Comparison of ENCODE assay signal across 22 mouse cellular contexts in the genomic region with DNA sequence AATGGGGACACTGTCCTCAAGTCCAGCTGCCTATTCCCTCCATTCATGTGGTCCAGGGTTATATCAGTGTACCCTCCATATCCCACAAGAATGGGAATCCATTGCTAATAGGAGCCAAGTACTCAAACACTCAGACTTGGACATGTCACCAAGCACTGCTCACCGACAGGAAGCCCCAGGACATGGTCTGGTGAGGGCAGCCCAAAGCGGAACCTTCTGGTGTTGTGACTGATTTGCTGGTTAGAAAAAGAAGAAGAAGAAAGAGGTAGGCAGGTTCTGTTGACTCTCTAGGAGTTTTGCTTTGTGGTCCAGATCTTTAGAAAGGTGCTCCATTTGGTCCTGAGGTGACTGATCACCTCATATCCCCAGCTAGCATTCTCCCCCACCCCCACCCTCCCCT. TPM values are rescaled to one million over a fixed set of nuclear protein-coding genes. Genes with fewer than 3 reads are reported as not detected.
DNase-seq lines count a peak whose midpoint lies in the region; ATAC-seq lines count a peak whose summit lies in the region.
"Had no signal": no experiment of that assay in that cellular context is flagged by ENCODE, and none has a peak within 500 bp of the region (broad histone marks: within the 10 kb centered on the region; RNA-seq: fewer than 3 reads in every experiment).

No protein-coding gene starts in this region.

- peak; percentile 12 to 19 for DNase-seq in B cell, adult 2 months
- no peak for DNase-seq in testis, postnatal 14 days (ENCODE audit: low spot score)
- no peak for DNase-seq in spleen, postnatal 4 days (ENCODE audit: low spot score in 2 of 2)
- no peak for DNase-seq in cerebellum, postnatal 14 days
- DNase-seq: adrenal gland, postnatal 10 days; cerebellum, adult 11 months; cerebellum, adult 2 months; cerebellum, adult 9-11 months; cerebellum, postnatal 36 days; forebrain, postnatal 0 days; gastrocnemius, adult 2 months; gastrocnemius, postnatal 14 days; heart, adult 2 months had no signal

- ATAC-seq in granulocyte monocyte progenitor cell, adult 5-6 weeks (replicated peaks; ENCODE audit: poor library complexity, severe bottlenecking) = peak; percentile 36; the same call in 1 of the 2 replicates
- peak; percentile 55; the same call in 1 of the 2 replicates for ATAC-seq in neutrophil, adult 5-6 weeks (ENCODE audit: extremely low read depth, insufficient number of reproducible peaks, low FRiP score, poor library complexity, severe bottlenecking)
- ATAC-seq: Patski had no signal

RNA-seq across cellular contexts. Expression of a gene that starts 1.1 kb away (rescaled TPM):
- total RNA-seq in granulocyte monocyte progenitor cell, adult 5-6 weeks (2014; fragmentation: Nextera tagmentation) = not detected in 2 replicates
- total RNA-seq in granulocyte monocyte progenitor cell, adult 5-6 weeks (2017) = not detected in 2 replicates
- not detected in 2 replicates for total RNA-seq in neutrophil, adult 5-6 weeks (2017)
- total RNA-seq: adrenal gland, adult 18-20 months; adrenal gland, postnatal 10 days; forebrain, postnatal 0 days; G1E; heart, adult 2 months; heart, postnatal 25 days had no signal

RNA-seq across cellular contexts. Expression of a gene that starts 44.3 kb away (rescaled TPM):
- not detected in 2 replicates for total RNA-seq in granulocyte monocyte progenitor cell, adult 5-6 weeks (2014; fragmentation: Nextera tagmentation)
- not detected in 2 replicates for total RNA-seq in granulocyte monocyte progenitor cell, adult 5-6 weeks (2017)
- not detected in 2 replicates for total RNA-seq in neutrophil, adult 5-6 weeks (2017)
- total RNA-seq: adrenal gland, adult 18-20 months; adrenal gland, postnatal 10 days; adrenal gland, postnatal 4 days; CH12.LX; forebrain, postnatal 0 days; G1E; gastrocnemius, adult 2 months; gastrocnemius, postnatal 14 days; gastrocnemius, postnatal 4 days; heart, adult 2 months; heart, postnatal 25 days had no signal

RNA-seq across cellular contexts. Expression of a gene that starts 55.3 kb away (rescaled TPM):
- not detected in 2 replicates for total RNA-seq in granulocyte monocyte progenitor cell, adult 5-6 weeks (2014; fragmentation: Nextera tagmentation)
- not detected in 2 replicates for total RNA-seq in granulocyte monocyte progenitor cell, adult 5-6 weeks (2017)
- not detected in 2 replicates for total RNA-seq in neutrophil, adult 5-6 weeks (2017)
- total RNA-seq: adrenal gland, adult 18-20 months; adrenal gland, postnatal 10 days; adrenal gland, postnatal 4 days; CH12.LX; forebrain, postnatal 0 days; G1E; gastrocnemius, adult 2 months; gastrocnemius, postnatal 14 days; gastrocnemius, postnatal 4 days; heart, adult 2 months; heart, postnatal 25 days had no signal

Comparison
In these comparisons a context has a peak if more than half of its experiments do, and no peak if none do; other contexts are left out.
1. DNase-seq: peak in B cell, adult 2 months (2 of 2); none in testis, postnatal 14 days (single experiment), spleen, postnatal 4 days (0 of 2) and cerebellum, postnatal 14 days (0 of 2).